Mouse (Mus musculus) layer of hippocampus, adult 9-11 months (tissue): ENCODE data around the gene Nptn.

Experiments
- DNase-seq: peaks from one replicate; pipeline ENCODE4 v3.0.0; 2022

Nptn gene

GRCm38 (mm10) chr9:58703766-58704165, 121.7 kb downstream of the Nptn start:
- DNase-seq, result no peak

DNA sequence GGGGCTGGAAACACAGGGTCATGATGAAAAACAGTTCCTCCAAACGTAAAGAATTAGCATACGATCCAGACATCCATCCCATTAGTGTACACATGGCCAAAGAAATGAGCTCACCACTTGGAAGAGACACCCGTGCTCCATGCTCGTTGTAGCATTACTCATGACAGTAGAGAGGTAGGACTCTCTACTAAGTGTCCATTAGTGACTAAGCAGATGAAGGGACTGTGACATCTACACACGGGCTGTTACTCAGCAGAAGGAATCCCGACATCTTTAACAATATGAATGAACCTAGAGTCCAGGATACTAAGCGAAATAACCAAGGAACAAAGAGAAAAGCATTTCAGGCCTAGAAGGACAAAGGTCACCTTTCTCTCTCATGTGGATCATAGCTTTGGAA, 124.0 kb downstream of the Nptn start:
- DNase-seq, result no peak
